Mouse (Mus musculus) thymus, postnatal 36 days (tissue): Measurements from ENCODE around the gene Psma5.
"Not testable (repeated sequence)": the region's sequence is repeated elsewhere in the genome, so short reads cannot be mapped to it uniquely, and the experiment has no call there.

Source experiments
- DNase-seq, 2 experiments: peaks; one replicate each; pipeline ENCODE4 v3.0.0; 2022; ENCODE audit warnings: mixed read lengths in 2 of 2

Gene Psma5

DNA sequence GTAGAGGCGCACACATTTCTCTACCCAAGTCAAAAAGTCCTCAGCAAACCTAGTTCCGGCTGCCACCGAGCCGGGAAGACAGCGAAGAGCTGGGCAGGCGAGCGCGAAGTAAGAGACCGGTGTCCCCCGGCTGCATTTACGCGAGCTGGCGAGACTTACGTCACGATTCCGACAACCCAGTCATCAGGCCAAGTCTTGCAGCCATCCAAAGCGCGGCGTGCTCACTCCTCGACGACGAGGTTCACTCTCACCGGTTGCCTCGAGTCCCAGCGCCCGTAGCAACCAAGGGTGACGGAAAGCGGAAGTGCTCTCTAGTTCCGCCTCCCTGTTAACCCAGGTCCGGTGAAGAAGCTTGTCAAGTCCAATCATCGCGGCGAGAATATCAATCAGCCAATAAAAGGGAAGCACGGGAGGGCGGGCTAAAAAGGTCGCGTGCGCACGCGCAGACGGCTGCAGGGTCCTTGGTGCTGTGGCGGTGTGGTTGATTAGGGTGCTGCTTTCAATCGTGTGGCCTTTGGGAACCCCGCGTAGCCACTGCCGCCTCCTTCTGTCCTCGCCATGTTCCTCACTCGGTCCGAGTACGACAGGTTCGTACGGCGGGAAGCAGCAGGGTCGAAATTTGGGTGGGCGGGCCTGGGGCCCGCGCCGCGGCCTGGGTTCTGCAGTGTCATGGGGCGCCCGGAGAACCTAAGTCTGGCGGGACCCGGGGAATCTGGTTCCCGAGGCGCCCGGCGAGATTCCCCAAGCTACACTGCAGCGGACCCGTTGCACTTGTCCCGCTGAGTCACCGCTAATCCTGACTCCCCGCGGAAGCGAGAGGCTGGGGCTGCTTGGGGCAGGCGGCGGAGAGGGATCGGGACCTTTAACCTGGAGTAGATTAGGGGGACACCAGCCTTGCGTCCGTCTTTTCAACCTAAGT, at the start of gene Psma5:
Gene Psma5, plus strand, starts transcription at position 208 of the 919 bp plus-strand sequence.
- DNase-seq: peak; percentile 92 to 93

DNA sequence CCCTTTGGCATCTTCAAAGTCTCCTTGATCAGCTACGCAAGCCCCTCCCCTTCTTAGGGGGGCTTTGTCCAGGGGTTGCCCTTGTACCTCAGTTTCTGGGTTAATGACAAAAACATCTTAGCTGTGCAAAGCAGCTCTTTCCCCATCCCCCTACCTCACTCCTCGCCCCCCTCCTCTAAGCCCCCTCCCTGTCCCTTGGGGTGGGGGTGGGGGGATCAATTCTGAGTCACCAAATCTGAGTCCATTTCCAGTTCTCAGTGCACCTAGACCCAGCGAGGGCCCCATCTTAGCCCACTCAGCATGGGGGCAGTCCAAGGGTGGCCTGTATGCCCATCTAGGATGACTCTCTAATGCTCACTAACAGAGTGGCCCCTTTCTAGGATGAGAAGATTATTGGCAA, 47.7 kb upstream of the Psma5 start:
- DNase-seq: no peak

DNA sequence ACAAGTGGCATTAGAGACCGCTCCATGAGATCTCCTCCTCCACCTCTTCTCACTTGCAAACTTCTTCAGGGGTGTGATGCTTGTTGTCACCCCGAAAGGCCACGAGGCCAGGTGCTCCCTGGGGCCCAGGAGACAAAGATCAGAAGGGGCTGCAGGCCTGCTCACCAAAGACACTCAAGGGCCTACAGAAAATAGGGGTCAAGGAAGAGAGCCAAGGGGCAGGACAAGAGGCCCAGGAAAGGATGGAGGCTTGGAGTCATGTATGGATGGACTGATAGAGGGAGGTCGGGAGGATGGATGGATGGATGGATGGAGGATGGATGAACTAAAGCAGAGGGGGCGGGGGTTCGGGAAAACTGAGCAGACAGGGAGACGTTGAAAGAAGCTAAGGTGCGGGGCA, 47.2 kb upstream of the Psma5 start:
- no peak for DNase-seq

DNA sequence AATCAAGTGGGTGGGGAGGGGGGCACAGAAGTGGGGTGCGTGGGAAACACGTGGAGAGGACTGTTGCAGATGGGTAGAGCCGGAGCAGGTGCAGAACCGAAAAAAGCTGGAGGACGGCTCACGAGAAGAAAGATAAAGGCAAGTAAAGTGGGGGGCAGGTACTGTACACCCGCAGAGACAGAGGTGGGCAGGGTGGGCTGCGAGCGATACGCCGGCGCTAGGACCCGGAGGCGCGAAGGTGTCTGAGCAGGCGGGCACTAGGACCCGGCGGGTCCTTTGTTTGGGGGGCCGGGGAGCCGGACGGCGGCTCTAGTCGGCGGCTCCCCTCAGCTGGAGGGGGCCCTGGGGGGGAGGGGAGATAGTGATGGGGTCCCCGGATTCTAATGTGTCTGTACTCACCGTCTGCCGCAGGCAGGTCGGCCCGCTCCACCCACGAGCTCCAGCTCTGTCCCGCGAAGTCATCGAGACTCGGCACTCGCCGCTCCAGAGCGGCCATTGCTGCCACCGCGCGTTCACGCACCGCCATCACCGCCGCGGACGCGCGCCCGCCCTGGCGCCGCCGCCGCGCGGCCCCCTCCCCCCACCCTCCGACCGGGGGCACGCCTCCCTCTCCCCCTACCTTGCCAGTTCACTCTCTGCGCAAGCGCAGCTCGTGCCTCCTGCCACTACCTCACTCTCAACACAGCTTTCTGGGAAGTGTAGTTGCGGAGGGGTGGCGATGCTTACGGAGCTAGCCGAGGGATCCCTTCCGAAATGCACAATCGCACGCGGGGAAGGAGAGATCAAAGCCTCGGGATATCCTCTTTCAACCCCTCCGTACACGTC, 46.6 kb upstream of the Psma5 start:
- peak; percentile 91 to 95 for DNase-seq

DNA sequence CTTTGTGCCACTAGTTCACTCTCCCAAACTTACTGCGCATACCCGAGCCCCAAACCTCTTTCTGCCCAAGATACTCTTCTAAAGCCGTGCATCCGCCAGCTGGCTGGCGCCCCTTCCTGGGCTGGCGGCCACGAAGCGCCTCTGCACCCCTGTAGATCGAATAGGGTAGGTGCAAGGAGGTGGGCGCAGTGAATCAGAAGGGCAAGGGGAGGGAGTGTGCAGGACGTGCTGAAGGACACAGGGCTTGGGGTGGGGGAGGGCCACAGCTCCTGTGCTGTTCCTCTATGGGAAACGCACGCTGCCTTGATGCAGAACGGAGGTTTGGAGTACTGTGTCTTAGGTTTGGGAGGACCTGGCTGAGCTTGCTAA, 46.0 kb upstream of the Psma5 start, which contains the start of gene Atxn7l2:
Gene Atxn7l2, minus strand, starts transcription at position 164 of the 369 bp plus-strand sequence.
- DNase-seq: no peak

DNA sequence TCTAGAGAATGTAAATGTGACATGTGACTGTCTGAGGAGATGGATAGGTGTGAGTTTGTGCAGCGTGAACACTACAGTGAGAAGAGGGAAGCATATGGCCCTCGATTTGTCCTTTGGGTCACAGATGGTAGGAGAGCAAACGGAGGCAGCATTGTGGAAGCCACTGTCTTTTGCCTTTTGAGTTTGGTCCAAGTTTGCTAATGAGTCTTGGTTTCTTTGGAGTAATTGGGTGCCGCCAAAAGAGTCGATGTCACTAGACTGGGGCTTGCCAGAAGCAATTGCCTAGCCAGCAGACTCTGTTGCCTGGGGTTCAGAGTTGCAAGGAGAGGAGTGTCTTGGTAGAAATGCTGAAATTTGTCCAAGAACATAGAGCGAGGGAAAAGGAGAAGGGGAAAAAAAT, 44.9 kb upstream of the Psma5 start:
- no peak for DNase-seq

DNA sequence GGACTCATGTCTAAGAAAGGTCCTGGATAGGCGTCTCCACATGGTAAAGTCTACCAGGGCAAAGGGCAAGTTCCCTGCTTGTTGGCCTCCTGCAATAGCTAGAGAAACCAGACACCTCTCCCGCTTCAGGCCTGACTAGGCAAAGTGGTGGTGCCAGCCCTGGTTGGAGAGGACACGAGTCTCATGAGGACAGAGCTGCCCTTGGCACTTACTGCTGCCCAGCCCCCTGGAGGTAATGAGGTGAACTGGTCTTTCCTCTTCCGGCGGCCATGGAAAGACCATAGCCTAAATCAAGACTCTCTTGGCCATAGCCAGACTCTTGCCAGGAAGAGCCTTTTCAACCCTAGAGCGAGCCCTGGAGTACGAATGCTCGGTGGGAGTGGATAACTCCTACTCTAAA, 44.3 kb upstream of the Psma5 start:
- no peak for DNase-seq

DNA sequence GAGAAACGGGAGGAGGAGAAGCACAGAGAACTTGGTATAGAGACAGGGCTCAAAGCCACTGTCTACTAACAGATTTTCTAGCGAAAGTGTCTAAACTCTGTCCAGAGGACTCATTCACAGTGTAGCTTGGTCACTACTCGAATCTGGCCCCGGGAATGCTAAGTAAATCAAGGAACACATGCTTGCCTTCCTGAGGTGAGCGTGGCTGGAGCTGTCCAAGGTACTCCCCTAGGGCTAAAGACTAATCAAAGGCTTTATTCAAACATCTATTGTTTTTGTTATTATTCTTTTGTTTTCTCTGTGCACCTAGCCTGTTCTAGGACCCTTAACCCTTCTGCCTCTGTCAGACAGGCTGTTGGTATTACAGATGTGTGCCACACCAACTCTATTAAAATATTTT, 42.0 kb upstream of the Psma5 start:
- no peak for DNase-seq

DNA sequence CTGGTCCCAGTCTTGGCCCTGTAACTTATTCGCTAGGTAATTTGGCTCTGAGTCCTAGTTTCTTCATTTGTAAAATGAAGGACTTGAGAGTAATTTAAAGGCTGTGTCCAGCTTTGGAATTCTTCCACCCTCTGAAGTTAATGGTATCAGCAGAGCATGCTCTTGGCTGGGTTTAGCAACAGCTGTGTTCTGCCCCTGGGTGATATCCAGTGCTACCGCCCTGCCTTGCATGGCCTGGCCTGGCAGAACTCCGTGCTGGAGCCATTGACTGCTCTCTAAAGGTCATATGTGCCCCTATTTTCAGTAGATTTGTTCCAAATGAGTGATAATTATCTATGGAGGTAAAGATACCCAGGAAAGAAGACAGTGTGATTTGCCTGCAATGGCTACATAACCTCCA, 36.1 kb upstream of the Psma5 start:
- DNase-seq: no peak

DNA sequence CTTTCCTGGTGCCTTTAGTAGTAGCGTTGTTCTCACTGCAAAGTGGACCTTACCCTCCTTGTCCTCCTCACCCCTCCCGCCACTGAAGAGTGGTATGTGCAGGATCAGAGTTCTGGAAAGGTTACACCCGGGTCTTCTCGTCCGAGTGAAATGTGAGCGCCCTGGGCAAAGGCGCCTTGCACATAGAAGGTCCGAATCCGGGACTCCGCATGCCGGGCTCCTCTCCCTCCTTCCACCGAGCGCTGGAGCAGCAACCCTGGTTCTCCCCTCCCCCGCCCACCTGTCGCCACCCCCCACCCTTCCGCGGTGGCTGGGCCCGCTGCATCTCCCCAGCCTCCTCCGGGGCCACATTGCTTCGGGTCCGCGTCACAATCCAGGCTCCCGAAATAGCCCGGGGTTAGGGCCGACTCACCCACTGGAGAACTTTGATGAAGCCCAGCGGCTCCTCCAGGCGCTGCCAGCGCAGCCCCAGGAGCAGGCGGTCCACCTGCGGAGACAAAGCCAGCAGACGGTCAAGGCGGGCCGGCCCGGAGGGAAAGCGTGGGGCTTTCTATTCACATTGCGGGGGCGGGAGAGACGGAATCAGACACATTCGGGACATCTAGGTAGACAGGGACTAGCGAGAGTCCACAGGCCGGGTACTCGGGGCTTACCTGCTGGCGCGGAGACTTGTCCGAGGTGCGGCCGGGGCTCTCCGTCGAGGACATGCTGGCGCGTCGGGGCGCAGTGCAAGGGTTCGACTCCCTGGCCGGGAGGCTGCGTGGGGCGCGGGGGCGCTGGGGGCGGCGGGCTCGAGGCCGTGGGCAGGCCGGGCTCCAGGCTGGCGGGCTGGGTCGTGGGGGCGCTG, 30.8 kb upstream of the Psma5 start:
- DNase-seq: no peak

DNA sequence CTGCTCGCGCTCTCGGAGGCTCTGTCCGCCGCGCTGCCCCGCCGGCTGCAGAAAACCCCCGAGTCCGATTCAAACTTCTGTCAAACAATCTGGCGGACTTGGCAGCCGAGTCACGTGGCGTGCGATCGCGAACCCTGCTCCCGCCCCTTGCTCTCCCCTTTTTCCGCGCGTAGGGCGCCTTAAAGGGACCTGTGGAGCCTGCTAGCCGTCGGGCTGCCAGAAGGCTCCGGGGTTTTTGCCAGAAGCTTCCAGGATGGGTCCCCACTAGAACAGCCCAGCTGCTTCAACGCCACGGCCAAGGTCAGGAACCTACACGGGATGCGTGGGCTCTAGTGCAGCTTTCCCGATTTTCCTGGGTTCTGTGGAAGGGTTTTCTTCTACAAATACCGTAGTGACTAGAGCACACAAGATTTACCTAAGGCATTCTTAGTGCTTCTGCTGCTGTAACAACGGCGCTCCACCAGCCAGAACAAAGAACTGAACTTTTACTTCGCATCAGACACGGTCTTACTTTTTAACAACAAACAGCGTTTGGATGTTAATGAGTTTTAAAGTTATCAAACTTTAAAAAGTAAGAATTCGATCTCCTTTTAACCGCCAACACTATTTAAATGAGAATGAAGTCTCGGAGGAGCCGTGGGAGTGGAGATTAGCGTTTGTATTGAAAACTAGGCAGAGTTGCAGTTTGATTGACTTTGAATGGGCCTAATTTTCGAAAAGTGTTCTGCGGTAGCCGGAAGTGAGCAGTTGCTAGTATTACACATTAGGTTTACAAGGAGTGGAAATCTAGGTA, 30.0 kb upstream of the Psma5 start, which contains the start of gene Sypl2:
Gene Sypl2, minus strand, starts transcription at position 91 of the 793 bp plus-strand sequence.
- DNase-seq: peak in 1 of 2 experiments; percentile 28

DNA sequence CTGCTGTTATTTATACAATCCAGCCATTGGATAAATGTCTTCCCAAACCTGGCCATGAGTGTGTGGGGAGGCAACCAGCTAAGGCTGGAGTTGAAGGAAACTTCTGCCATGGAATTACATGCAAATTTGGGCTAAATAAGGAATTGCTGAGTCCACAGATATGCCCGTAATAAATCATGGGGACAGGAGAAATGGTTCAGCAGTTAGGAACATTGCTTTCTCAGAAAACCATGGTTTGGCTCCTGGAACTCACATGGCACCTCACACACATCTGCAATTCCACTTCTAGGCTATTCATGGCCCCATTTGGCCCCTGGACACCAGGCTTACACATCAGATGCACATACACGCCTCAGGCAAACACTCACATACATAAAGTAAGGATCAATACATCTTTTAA, 29.2 kb upstream of the Psma5 start:
- DNase-seq: no peak

DNA sequence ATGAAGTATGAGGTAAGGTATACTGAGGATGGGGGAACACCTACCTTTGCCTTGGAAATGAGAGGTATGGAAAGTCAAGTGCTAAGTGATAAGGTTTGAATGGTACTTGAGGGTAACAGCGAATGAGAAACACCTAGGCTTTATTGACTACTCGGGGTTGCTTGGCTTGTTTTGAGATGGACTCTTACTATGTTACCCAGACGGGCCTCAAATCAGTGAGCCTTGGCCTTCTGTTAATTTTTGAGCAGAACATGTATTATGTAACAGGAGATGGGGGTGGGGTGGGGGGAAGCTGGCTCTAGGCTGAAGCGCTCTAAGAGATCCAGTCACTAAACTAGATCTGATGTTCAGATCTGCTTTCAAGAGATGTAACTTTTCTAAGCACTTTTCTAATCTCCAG, 25.1 kb upstream of the Psma5 start:
- DNase-seq: no peak

DNA sequence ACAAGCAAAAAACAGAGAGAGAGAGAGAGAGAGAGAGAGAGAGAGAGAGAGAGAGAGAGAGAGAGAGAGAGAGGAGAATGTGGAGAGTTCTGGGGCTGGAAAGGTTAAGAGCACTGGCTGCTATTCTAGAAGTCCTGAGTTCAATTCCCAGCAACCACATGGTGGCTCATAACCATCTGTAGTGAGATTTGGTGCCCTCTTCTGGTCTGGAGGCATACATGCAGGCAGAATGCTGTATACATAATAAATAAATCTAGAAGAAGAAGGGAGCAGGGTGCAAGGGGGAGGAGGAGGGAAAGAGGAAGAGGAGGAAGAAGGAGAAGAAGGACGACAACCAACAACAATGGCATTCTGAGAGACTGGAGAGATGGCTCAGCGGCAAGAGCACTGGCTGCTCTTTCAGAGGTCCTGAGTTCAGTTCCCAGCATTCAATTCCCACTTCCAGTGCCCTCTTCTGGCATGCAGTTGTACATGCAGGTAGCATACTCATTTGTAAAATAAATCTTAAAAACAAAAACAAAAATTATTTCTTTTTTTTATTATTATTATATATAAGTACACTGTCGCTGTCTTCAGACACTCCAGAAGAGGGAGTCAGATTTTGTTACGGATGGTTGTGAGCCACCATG, 19.1 kb upstream of the Psma5 start:
- not testable (repeated sequence) for DNase-seq

DNA sequence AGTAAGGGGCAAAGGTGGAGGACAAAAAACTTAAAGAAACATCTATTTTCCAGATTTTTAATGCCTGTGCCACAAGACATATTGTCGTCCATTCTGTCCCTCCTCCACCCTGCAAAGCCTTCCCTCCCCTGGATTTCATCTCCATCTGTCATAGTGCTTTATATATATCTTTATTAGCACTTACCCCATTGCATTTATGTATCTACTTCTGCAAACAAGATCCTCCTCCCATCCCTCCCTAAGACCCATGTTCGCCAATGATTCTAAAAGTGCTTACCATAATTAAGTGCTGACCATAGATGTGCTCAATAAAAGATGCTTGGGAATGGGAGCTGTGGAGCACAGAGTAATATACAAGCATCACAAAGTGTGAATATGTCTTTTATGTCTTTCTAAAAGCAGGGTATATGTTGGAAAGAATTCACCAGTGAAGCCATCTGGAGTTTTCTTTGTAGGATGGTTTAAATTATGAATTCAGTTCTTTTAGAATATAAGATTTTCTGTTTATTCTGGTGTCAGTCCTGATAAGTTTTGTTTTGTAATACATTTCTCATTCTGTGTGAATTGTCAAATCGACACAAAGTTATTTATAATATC, 15.4 kb upstream of the Psma5 start:
- no peak for DNase-seq

DNA sequence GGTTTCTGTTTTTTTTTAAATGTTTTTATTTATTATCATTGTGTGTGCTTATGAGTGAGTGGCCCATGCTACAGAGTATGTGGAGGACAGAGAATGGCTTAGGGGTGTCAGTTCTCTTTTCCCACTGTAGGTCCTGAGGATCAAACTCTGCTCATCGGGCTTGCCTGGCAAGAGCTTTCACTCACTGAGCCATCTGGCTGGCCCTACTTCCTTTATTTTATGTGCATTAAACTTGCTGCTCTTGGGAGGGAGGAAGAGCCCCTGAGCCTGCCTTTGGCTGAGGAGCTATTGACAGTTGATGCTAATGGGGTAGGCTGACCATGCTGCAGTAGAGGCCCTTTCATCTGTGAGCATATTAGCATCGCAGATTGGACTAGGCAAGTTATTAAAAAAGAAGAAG, 9.9 kb upstream of the Psma5 start:
- DNase-seq: no peak

DNA sequence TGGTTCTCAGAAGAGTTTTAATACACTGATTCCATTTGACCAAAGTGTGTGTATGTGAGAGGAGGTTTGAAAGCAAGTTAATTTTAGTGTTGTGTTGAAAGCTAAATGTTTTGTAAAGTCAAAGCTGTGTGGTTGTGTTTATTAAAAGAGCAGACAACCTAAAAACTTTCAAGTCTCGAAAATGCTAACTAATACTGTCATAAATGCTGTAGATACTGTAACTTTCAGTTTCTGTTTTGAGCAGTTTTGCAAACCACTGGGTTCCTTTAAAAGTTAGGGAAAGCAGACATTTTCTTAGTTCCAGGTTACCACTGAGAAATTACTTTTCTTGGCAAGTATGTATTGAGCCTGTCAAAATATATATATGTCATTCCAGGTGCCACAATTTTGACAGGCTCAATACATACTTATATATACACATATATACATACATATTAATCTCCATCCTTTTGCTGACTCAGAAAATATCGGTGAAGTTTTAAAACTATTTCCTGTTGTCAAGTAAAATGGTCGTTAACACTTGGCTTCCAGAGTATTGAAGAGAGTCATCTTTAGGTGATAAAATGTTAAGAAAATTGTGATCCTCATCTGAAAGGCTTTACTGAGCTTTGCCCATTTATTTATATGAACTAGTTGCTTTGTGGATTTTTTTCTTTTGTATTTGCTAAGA, 1.2 kb downstream of the Psma5 start:
- no peak for DNase-seq

DNA sequence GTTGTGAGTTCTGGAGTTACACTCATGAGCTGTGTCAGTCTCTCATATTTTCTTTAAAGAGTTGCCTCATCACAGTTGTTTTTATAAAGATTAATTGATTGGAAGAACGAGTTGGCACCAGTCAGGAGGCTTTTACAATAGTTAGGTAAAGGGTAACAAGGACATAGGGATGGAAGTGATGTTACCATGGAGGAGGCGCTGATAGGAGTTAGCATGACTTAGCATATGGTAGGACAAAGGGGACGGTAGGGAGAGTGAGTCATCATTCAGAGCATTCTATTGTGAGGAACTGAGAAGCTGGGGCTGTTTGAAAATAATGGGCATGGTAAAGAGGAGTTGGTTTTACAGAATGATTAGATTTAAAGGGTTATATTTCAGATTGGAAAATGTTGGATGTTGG, 2.6 kb downstream of the Psma5 start:
- DNase-seq: no peak

DNA sequence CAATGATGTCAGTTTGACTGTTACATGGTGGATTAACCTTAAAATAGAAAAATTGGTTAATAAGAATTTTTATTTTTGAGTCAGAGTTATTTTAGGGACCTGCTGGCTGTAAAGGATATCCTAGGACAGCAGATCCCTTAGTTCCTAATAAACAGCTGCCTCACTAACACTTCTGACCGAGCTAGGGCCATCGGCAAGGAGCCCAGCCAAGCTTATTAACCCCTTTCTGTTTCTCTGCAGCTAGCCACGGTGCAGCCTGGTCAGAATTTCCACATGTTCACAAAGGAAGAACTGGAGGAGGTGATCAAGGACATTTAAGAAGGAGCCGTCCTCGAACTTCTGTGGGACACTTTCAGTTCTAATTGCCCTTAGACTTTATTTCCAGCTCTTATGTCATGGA, 22.8 kb downstream of the Psma5 start:
- not testable (repeated sequence) for DNase-seq
